Mouse (Mus musculus): Measurements from ENCODE around the gene Olfr62. TPM values are rescaled to one million over a fixed set of nuclear protein-coding genes. Genes with fewer than 3 reads are reported as not detected.
A peak's percentile ranks its signal among the peaks of the same experiment; 100 is the strongest.

The Olfr62 gene
- polyA plus RNA-seq (2015; fragmentation: Nextera tagmentation; extraction: Ambion mirVana), result not detected in 2 replicates

DNA sequence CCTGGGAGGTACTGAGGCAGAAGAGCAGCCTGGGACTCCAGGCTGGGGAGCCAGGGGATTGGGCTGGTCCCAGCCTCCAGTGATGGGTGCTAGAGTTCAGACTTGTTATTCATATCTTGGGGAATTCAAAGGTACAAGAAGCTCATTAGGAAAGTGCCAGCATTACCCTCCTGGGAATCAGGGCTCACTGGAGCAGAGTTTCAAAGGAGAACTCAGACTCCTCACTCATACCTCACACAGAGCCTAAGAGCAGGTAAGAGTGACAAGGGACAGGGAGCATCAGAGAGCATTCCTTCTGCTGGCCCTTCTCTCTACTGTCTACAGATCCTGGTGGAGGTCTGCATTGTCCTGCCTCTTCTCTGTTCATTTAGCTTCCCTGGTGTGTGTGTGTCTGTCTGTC is at the start of gene Olfr62:
Gene Olfr62 (plus strand): TSS at position 301 of the 400 bp plus-strand sequence.
- TF ChIP-seq CTCF (IDR thresholded peaks at IDR 0.05; ENCODE audit: low read depth), result no peak
- no peaks in the 10 kb centered on the region for H3K27me3 ChIP-seq (ENCODE audit: insufficient read depth, low read length)
- no peak for DNase-seq (ENCODE audit: low spot score)
- no peak within 1 kb of the TSS for H3K9ac ChIP-seq (ENCODE audit: low read depth, low read length)
- no peaks in the 10 kb centered on the region for H3K36me3 ChIP-seq (ENCODE audit: insufficient read depth, low read length)
- H3K4me1 ChIP-seq (replicated peaks; ENCODE audit: insufficient read depth, low read length), result no peaks in the 10 kb centered on the region
- no peaks in the 10 kb centered on the region for H3K9me3 ChIP-seq (replicated peaks; ENCODE audit: low read length)
- no peak within 1 kb of the TSS for H3K27ac ChIP-seq
- no peak within 1 kb of the TSS for H3K4me2 ChIP-seq (ENCODE audit: low read length)
- H3K4me3 ChIP-seq (replicated peaks; ENCODE audit: low read depth, low read length), result no peak within 1 kb of the TSS
- ATAC-seq (replicated peaks; ENCODE audit: low FRiP score, low read depth), result no peak

DNA sequence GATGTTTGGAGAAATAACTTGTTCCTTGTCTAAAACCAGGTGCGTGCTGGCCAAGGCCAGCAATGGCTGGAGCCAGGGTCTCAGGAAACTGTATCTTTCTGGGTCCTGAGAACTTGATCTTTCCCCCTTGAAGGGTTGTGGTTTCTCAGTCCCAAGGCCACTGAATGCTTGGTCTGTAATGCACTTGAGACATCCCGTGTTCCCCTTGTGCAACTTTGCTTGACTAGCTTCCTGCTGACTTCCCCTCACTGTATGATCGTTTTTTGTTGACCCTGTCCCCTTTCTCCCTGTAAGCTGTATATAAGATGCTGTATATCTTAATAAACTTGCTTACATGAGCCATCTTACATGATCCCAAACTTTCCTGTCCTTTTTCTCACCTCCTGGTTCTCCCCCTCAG is 48.9 kb upstream of the Olfr62 start:
- TF ChIP-seq CTCF (IDR thresholded peaks at IDR 0.05; ENCODE audit: low read depth), result no peak
- WGBS, result 56% methylated on average over 3 of the region's 3 CpGs
- DNase-seq (ENCODE audit: low spot score) (no peak), ATAC-seq (replicated peaks; ENCODE audit: low FRiP score, low read depth) (no peak)
- H3K9me3 ChIP-seq (replicated peaks; ENCODE audit: low read length), result no peaks in the 10 kb centered on the region
- no peak overlapping the region for H3K27ac ChIP-seq
- H3K4me1 ChIP-seq (replicated peaks; ENCODE audit: insufficient read depth, low read length), result no peaks in the 10 kb centered on the region
- no peaks in the 10 kb centered on the region for H3K27me3 ChIP-seq (ENCODE audit: insufficient read depth, low read length)
- H3K4me3 ChIP-seq (replicated peaks; ENCODE audit: low read depth, low read length), result no peak overlapping the region
- no peaks in the 10 kb centered on the region for H3K36me3 ChIP-seq (ENCODE audit: insufficient read depth, low read length)
- no peak overlapping the region for H3K4me2 ChIP-seq (ENCODE audit: low read length)
- H3K9ac ChIP-seq (ENCODE audit: low read depth, low read length), result no peak overlapping the region

GRCm38 (mm10) chr4:118612619-118613018 is 46.1 kb upstream of the Olfr62 start:
- H3K4me3 ChIP-seq (replicated peaks; ENCODE audit: low read depth, low read length), result no peak overlapping the region
- H3K4me2 ChIP-seq (ENCODE audit: low read length), result no peak overlapping the region
- TF ChIP-seq CTCF (IDR thresholded peaks at IDR 0.05; ENCODE audit: low read depth), result peak; percentile 62
- no peaks in the 10 kb centered on the region for H3K4me1 ChIP-seq (replicated peaks; ENCODE audit: insufficient read depth, low read length)
- peak; percentile 18 for DNase-seq (ENCODE audit: low spot score)
- H3K36me3 ChIP-seq (ENCODE audit: insufficient read depth, low read length), result no peaks in the 10 kb centered on the region
- no peaks in the 10 kb centered on the region for H3K27me3 ChIP-seq (ENCODE audit: insufficient read depth, low read length)
- no peak overlapping the region for H3K9ac ChIP-seq (ENCODE audit: low read depth, low read length)
- no peak overlapping the region for H3K27ac ChIP-seq
- ATAC-seq (replicated peaks; ENCODE audit: low FRiP score, low read depth), result no peak
- H3K9me3 ChIP-seq (replicated peaks; ENCODE audit: low read length), result 0 out of 2 replicates have a peak, but pooled peaks cover 3% of the 10 kb centered on the region
- 27% methylated on average over 11 of the region's 11 CpGs for whole genome bisulfite sequencing

- no peak for TF ChIP-seq CTCF (IDR thresholded peaks at IDR 0.05; ENCODE audit: low read depth)
Measured at GRCm38 (mm10) chr4:118615412-118615811, 43.3 kb upstream of the Olfr62 start.

DNA sequence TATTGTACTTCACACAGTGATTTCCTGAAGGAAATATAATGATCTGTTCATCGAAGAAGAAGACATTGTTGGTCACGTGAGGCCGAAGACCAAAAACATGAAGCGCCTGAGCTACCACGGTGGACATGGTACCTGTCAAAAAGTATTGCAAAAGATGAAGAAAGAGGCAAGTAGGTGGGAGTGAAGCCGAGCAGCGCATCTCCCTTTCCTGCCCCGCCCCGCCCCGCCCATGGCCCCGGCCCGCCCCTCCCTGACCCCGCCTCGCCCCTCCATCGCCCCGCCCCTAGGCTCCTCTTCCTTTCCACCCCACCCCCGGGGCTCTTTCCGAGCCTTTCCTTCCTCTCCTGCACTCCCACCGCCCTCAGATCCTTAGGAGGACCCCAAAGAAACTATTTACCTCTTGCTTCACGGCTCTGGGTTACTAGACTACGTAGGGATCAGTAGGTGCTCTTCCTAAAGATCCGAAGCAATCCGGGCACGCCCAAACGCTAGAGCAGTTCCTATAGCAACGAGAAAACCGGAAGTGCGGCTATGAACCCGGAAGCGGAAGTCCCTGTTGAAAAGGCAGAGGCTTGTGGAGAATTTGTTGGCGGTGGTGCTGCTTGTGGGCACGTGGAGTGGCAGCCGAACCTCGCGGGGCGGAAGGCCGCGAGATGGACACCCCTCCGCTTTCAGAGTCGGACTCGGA is 38.3 kb upstream of the Olfr62 start, which contains the start of the genes Cfap57 and Ebna1bp2:
Gene Cfap57 (minus strand): TSS at position 499 of the 688 bp plus-strand sequence.
Gene Ebna1bp2 (plus strand): TSS at position 521 of the 688 bp plus-strand sequence.
- Histone ChIP-seq H3K27ac (0 out of 2 replicates have a peak within 1 kb of the TSS, but pooled peaks have one; percentile 15), H3K9ac (ENCODE audit: low read depth, low read length) (peak within 1 kb of the TSS; percentile 66)
- ATAC-seq (replicated peaks; ENCODE audit: low FRiP score, low read depth), result peak; percentile 95

More at GRCm38 (mm10) chr4:118615412-118615811, 43.3 kb upstream of the Olfr62 start:
- DNase-seq (ENCODE audit: low spot score) (no peak), ATAC-seq (replicated peaks; ENCODE audit: low FRiP score, low read depth) (no peak)
- Histone ChIP-seq H3K36me3 (ENCODE audit: insufficient read depth, low read length) (no peaks in the 10 kb centered on the region), H3K4me3 (replicated peaks; ENCODE audit: low read depth, low read length) (no peak overlapping the region), H3K4me2 (ENCODE audit: low read length) (no peak overlapping the region), H3K4me1 (replicated peaks; ENCODE audit: insufficient read depth, low read length) (no peaks in the 10 kb centered on the region), H3K9ac (ENCODE audit: low read depth, low read length) (no peak overlapping the region), H3K9me3 (replicated peaks; ENCODE audit: low read length) (0 out of 2 replicates have a peak, but pooled peaks cover 3% of the 10 kb centered on the region), H3K27me3 (ENCODE audit: insufficient read depth, low read length) (no peaks in the 10 kb centered on the region), H3K27ac (no peak overlapping the region)
- 75% methylated on average over 11 of the region's 11 CpGs for WGBS

DNA sequence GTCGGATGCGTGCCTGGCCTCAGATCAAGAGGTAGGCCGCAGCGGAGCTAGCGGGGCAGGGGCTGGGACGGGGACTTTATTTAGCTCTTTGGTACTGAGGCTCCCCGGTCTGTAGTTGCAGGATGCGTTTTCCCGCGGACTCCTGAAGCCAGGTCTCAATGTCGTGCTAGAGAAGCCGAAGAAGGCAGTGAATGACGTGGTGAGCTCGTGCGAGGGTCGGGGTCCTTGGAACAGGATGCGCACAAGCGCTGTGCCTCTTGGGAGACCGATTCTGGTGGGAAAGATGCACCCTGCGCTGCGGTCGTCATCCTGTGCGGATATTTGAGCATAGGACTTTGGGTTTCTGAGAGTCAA is 37.8 kb upstream of the Olfr62 start:
- Histone ChIP-seq H3K27me3 (ENCODE audit: insufficient read depth, low read length) (no peaks in the 10 kb centered on the region), H3K9ac (ENCODE audit: low read depth, low read length) (peak overlapping the region; percentile 66), H3K9me3 (replicated peaks; ENCODE audit: low read length) (0 out of 2 replicates have a peak, but pooled peaks cover 3% of the 10 kb centered on the region), H3K4me1 (replicated peaks; ENCODE audit: insufficient read depth, low read length) (0 out of 2 replicates have a peak, but pooled peaks cover 3% of the 10 kb centered on the region), H3K27ac (0 out of 2 replicates have a peak overlapping the region, but pooled peaks have one; percentile 15), H3K4me3 (replicated peaks; ENCODE audit: low read depth, low read length) (peak overlapping the region; percentile 53), H3K4me2 (ENCODE audit: low read length) (peak overlapping the region; percentile 88), H3K36me3 (ENCODE audit: insufficient read depth, low read length) (peaks cover 26% of the 10 kb centered on the region)
- peak; percentile 21 for DNase-seq (ENCODE audit: low spot score)
- ATAC-seq (replicated peaks; ENCODE audit: low FRiP score, low read depth), result 0 out of 2 replicates have a peak, but pooled peaks have one; percentile 20
- no peak for TF ChIP-seq CTCF (IDR thresholded peaks at IDR 0.05; ENCODE audit: low read depth)
- WGBS, result under 1% methylated on average over 23 of the region's 23 CpGs

More for the DNA sequence above, 38.3 kb upstream of the Olfr62 start, which contains the start of the genes Cfap57 and Ebna1bp2:
- H3K4me3 ChIP-seq (replicated peaks; ENCODE audit: low read depth, low read length), result peak within 1 kb of the TSS; percentile 53
- 0 out of 2 replicates have a peak, but pooled peaks cover 3% of the 10 kb centered on the region for H3K9me3 ChIP-seq (replicated peaks; ENCODE audit: low read length)
- H3K27me3 ChIP-seq (ENCODE audit: insufficient read depth, low read length), result no peaks in the 10 kb centered on the region
- peak; percentile 96 for DNase-seq (ENCODE audit: low spot score)
- peak within 1 kb of the TSS; percentile 88 for H3K4me2 ChIP-seq (ENCODE audit: low read length)
- no peak for TF ChIP-seq CTCF (IDR thresholded peaks at IDR 0.05; ENCODE audit: low read depth)
- 0 out of 2 replicates have a peak, but pooled peaks cover 3% of the 10 kb centered on the region for H3K4me1 ChIP-seq (replicated peaks; ENCODE audit: insufficient read depth, low read length)
- under 1% methylated on average over 41 of the region's 41 CpGs for WGBS
- H3K36me3 ChIP-seq (ENCODE audit: insufficient read depth, low read length), result peaks cover 22% of the 10 kb centered on the region

Data from kidney, postnatal 0 days (tissue).